Mouse (Mus musculus) liver, embryonic 14.5 days (tissue): ENCODE data around the gene Plk4. TPM values are rescaled to one million over a fixed set of nuclear protein-coding genes. Genes with fewer than 3 reads are reported as not detected.

ENCODE experiments used
- polyA plus RNA-seq, 2 experiments: library from polyadenylated mRNA; depleted of rRNA in 1 of 2; stranded (reverse) in 1 of 2; unstranded in 1 of 2; fragments of >200 nt; fragmentation: Nextera tagmentation in 1 of 2; extraction: Ambion mirVana in 1 of 2; gene quantifications; 2 replicates each; pipeline versions ENCODE4 v1.2.1 to v1.2.3; 2012 to 2014

Gene Plk4
- polyA plus RNA-seq, 2 experiments: 22.1 to 36.7 TPM

Other genes starting within 250 kb of the Plk4 start
- gene Slc25a31, start 91.2 kb upstream of the Plk4 start, polyA plus RNA-seq (2012; rRNA removed): 0.03 and 0.08 TPM in 2 replicates
- 0.19 and 0.20 TPM in 2 replicates for gene Slc25a31, start 91.2 kb upstream of the Plk4 start, polyA plus RNA-seq (2014; fragmentation: Nextera tagmentation; extraction: Ambion mirVana)
- gene Hspa4l, start 55.5 kb upstream of the Plk4 start, polyA plus RNA-seq (2012; rRNA removed): 2.4 and 4.3 TPM in 2 replicates
- 15.7 and 18.4 TPM in 2 replicates for gene Hspa4l, start 55.5 kb upstream of the Plk4 start, polyA plus RNA-seq (2014; fragmentation: Nextera tagmentation; extraction: Ambion mirVana)
- 1.7 and 2.5 TPM in 2 replicates for gene Mfsd8, start 46.9 kb downstream of the Plk4 start, polyA plus RNA-seq (2012; rRNA removed)
- 3.7 and 4.3 TPM in 2 replicates for gene Mfsd8, start 46.9 kb downstream of the Plk4 start, polyA plus RNA-seq (2014; fragmentation: Nextera tagmentation; extraction: Ambion mirVana)
- 1.5 and 2.1 TPM in 2 replicates for gene Abhd18, start 47.0 kb downstream of the Plk4 start, polyA plus RNA-seq (2012; rRNA removed)
- 2.2 and 2.4 TPM in 2 replicates for gene Abhd18, start 47.0 kb downstream of the Plk4 start, polyA plus RNA-seq (2014; fragmentation: Nextera tagmentation; extraction: Ambion mirVana)
- gene 1700034I23Rik, start 102.5 kb downstream of the Plk4 start, polyA plus RNA-seq (2012; rRNA removed): not detected in 2 replicates
- gene 1700034I23Rik, start 102.5 kb downstream of the Plk4 start, polyA plus RNA-seq (2014; fragmentation: Nextera tagmentation; extraction: Ambion mirVana): 0.05 TPM in 1 of 2 replicates, not detected in the other
- 4.4 and 9.0 TPM in 2 replicates for gene Larp1b, start 149.8 kb downstream of the Plk4 start, polyA plus RNA-seq (2012; rRNA removed)
- gene Larp1b, start 149.8 kb downstream of the Plk4 start, polyA plus RNA-seq (2014; fragmentation: Nextera tagmentation; extraction: Ambion mirVana): 7.5 and 9.3 TPM in 2 replicates